Mouse (Mus musculus): Measurements from ENCODE around the gene Oxsr1. TPM values are rescaled to one million over a fixed set of nuclear protein-coding genes. Genes with fewer than 3 reads are reported as not detected.
"Not testable (repeated sequence)": the region's sequence is repeated elsewhere in the genome, so short reads cannot be mapped to it uniquely, and the experiment has no call there.

The Oxsr1 gene
- 10 to 100 TPM; 30.2 to 31.7 TPM for total RNA-seq (2021)
- long read RNA-seq, full-length matches to known transcripts: 20 of 28 reads
- long read RNA-seq, partial matches to known transcripts: 1 of 28 reads
- long read RNA-seq, other reads (novel, unspliced or antisense): 7 of 28 reads

DNA sequence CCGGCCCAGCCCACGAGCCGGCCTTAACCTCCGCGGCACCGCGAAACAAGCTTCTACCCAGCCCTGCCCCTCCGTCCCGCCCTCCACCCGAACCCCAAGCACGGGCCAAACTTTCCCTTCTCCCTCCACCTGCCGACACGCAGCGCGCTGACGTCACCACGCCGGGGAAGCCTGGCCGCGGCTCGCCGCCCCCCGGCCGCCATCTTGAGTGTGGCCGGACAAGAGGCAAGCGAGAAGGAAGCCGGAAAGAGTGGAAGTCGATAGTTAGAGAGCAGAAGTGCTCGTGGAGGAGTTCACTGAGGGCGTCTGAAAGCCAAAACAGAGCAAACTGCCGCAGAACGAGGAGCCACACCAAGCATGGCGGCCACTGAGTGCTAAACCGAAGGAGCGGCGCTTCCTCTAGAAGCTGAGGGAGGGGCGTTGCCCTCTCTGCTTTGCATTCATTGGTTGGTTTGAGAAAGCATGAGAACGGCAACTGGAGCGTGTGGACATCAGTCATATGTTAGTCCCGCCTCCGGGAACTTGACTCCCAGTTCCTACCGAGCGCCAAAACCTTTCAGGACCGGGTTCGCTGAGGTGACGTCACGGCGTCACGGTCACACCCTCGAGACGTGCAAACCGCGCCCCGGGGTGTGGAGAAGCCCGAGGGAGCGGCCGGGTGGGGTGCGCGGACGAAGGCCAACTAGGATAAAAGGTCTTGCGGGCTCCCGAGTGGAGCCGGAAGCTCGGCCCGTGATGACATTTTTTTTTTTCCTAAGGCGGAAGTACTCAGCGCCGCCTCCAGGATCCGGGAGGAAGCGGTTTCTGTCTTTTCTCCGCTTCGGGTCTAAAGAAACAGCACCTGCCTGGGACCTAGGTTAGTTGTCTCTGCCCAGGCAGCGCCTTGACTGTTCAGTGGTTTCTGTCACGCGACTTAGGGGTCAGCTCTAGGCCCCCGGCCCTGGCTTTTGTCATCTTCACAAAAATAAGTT, at the start of gene Oxsr1:
TSS of gene Oxsr1 (minus strand) at position 139 of the 971 bp plus-strand sequence.
- peak; percentile 99 to 100 for DNase-seq (ENCODE audit: low spot score in 2 of 2)

- no peak for DNase-seq (ENCODE audit: low spot score in 2 of 2)
These were observed 49.0 kb upstream of the Oxsr1 start for GRCm38 (mm10) chr9:119371251-119371650.

DNA sequence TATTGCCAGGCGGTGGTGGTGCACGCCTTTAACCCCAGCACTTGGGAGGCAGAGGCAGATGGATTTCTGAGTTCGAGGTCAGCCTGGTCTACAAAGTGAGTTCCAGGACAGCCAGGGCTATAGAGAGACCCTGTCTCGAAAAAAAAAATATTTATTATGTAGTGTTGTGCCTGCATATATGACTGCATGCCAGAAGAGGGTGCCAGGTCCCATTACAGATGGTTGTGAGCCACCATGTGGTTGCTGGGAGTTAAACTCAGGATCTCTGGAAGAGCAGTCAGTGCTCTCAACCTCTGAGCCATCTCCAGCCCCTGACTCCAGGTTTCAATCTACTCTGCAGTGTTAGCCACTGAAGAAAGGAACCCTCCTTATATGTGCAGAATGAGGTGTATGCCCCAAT, 48.5 kb upstream of the Oxsr1 start:
- not testable (repeated sequence) for DNase-seq (ENCODE audit: low spot score in 2 of 2)

GRCm38 (mm10) chr9:119368367-119368766, 46.1 kb upstream of the Oxsr1 start:
- DNase-seq (ENCODE audit: low spot score in 2 of 2): no peak

DNA sequence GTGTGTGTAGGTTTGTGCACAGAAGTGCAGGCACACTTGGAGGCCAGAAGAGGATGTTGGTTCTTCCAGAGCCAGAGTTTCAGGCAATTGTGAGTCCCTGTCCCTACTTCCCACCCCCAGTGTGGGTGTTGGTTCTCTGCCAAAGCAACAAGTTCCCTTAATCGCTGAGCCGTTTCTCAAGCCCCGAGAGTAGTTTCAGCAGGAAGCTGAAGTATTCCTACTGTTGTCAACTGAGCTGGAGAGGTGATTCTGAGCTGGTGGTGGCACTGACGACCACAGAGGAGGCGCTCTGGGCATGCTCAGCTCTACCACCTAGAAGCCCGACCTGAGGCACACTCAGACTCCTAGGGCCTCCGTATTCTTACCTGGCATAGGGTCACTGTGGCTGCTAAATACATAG, 43.1 kb upstream of the Oxsr1 start, which contains the start of gene Slc22a14:
TSS of gene Slc22a14 (minus strand) at position 270 of the 400 bp plus-strand sequence.
- DNase-seq (ENCODE audit: low spot score in 2 of 2): no peak

GRCm38 (mm10) chr9:119363229-119363628, 41.0 kb upstream of the Oxsr1 start:
- no peak for DNase-seq (ENCODE audit: low spot score in 2 of 2)

- no peak for DNase-seq (ENCODE audit: low spot score in 2 of 2)
These were observed 39.2 kb upstream of the Oxsr1 start for GRCm38 (mm10) chr9:119361416-119361815.

GRCm38 (mm10) chr9:119358058-119358429, 35.8 kb upstream of the Oxsr1 start:
- no peak for DNase-seq (ENCODE audit: low spot score in 2 of 2)

GRCm38 (mm10) chr9:119357331-119358057, 35.3 kb upstream of the Oxsr1 start, which contains the start of gene Xylb:
Xylb (plus strand) TSS chr9:119357381.
- DNase-seq (ENCODE audit: low spot score in 2 of 2): peak; percentile 80 to 92

DNA sequence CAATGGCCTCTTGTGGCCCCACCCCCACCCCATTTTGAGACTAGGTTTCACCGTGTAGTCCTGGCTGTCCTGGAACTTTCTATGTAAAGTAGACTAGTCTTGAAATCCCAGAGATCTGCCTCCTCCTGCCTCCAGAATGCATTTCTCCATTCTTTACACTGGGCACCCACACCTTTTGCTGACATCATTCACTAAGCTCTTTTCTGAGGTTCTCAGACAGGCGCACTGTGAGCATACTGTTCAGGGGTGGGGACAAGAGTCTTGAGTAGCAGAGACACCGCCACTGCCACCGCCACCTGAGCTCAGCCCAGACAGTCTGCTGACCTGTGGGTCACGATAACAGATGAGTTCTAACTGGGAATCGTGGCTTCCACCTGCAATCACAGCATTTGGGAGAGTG, 33.7 kb upstream of the Oxsr1 start:
- no peak for DNase-seq (ENCODE audit: low spot score in 2 of 2)

- no peak for DNase-seq (ENCODE audit: low spot score in 2 of 2)
These were observed 31.7 kb upstream of the Oxsr1 start for GRCm38 (mm10) chr9:119353926-119354325.

DNA sequence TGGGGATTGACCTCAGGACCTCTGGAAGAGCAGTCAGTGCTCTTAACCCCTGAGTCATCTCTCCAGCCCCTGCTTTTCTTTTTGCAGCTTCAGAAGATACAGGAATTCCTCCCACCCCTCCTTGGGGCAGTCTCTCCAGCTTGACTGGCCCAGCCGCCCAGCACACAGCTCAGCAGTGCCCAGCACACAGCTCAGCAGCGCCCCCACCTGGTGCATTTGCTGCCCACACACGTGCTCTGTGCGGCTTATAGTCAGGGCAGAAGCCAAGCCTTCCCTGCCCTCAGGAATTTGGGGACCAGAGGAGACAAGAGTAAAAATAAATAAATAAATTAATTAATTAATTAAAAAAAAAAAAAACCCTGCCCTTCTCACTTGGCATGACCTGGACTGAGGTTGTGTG, 29.8 kb upstream of the Oxsr1 start:
- peak in 1 of 2 experiments; percentile 67 for DNase-seq (ENCODE audit: low spot score in 2 of 2)

GRCm38 (mm10) chr9:119350947-119351705, 28.9 kb upstream of the Oxsr1 start:
- DNase-seq (ENCODE audit: low spot score in 2 of 2): no peak

GRCm38 (mm10) chr9:119350531-119350930, 28.3 kb upstream of the Oxsr1 start:
- no peak for DNase-seq (ENCODE audit: low spot score in 2 of 2)

GRCm38 (mm10) chr9:119346376-119346775, 24.1 kb upstream of the Oxsr1 start:
- no peak for DNase-seq (ENCODE audit: low spot score in 2 of 2)

DNA sequence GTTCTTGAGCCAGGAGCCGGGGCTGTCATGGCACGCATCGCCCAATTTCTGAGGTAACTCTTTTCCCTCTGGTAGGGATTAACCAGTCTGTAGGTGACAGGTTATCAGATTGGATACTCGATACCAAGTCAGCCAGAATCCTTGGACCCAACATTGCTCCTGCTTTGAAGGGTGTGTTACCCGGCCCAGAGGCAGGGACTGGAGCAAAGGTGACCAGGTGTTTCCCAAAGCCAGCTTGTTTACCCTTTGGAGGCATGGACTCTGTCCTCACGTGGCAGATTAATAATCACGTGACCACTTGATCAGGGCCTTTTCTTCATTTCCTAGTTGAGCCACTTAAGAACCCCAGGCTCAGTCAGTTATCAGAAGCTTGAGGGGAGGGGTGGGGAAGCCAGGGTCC, 20.5 kb upstream of the Oxsr1 start:
- no peak for DNase-seq (ENCODE audit: low spot score in 2 of 2)

DNA sequence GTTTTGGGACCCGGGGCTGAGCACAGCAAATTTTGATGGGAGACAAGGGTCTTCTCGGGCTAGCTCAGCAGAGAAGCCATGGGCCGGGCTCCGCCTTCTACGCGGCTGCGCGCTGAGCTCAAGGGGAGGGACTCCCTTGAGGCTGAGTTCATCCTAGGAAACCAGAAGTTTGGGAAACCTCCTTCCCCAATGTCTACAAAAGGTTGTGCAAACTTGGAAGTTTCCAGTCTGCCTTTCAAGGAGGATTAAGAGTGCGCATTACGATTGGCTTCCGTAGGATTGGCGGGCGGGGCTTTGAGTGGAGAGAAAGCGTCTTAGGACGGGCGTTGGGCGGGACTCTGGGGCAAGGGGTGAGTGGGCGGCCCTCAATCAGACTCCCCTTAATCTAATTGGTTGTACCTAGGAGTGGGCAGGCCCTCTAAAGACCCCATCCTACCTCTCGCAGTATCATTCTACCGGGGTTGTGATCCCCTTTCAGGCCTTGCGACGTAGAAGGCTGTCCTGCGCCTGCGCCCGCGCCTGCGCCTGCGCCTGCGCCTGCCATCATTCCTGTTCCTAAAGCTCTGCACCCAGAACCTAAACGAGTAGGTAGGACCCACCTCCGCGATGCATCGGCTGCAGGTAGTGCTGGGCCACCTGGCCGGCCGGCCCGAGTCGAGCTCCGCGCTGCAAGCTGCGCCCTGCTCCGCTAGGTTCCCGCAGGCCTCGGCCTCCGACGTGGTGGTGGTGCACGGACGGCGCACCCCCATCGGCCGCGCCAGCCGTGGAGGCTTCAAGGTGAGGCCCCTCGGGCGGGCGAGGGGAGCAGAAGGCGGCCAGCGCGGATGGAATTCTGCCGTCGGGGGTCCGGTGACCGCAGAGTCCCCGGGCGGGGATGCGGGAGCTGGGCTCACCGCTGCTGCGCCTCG, 18.9 kb upstream of the Oxsr1 start, which contains the start of gene Myd88:
TSS of gene Myd88 (minus strand) at position 503 of the 908 bp plus-strand sequence.
- peak; percentile 94 to 97 for DNase-seq (ENCODE audit: low spot score in 2 of 2)

- peak in 1 of 2 experiments; percentile 23 for DNase-seq (ENCODE audit: low spot score in 2 of 2)
These were observed 18.0 kb upstream of the Oxsr1 start for GRCm38 (mm10) chr9:119340212-119340580.

- DNase-seq (ENCODE audit: low spot score in 2 of 2): peak in 1 of 2 experiments; percentile 50
These were observed 17.5 kb upstream of the Oxsr1 start, which contains the start of gene Acaa1a for GRCm38 (mm10) chr9:119339558-119340211. Acaa1a (plus strand) TSS chr9:119339676.

Data from layer of hippocampus, adult 18-20 months (tissue).